Mouse (Mus musculus) embryo, embryonic 9.5 days (tissue): Measurements from ENCODE around the gene Dcst2.

ENCODE experiments used
- DNase-seq: peaks from one replicate; pipeline ENCODE4 v3.0.0-alpha.2; 2017; ENCODE audit errors: extremely low spot score

The Dcst2 gene

DNA sequence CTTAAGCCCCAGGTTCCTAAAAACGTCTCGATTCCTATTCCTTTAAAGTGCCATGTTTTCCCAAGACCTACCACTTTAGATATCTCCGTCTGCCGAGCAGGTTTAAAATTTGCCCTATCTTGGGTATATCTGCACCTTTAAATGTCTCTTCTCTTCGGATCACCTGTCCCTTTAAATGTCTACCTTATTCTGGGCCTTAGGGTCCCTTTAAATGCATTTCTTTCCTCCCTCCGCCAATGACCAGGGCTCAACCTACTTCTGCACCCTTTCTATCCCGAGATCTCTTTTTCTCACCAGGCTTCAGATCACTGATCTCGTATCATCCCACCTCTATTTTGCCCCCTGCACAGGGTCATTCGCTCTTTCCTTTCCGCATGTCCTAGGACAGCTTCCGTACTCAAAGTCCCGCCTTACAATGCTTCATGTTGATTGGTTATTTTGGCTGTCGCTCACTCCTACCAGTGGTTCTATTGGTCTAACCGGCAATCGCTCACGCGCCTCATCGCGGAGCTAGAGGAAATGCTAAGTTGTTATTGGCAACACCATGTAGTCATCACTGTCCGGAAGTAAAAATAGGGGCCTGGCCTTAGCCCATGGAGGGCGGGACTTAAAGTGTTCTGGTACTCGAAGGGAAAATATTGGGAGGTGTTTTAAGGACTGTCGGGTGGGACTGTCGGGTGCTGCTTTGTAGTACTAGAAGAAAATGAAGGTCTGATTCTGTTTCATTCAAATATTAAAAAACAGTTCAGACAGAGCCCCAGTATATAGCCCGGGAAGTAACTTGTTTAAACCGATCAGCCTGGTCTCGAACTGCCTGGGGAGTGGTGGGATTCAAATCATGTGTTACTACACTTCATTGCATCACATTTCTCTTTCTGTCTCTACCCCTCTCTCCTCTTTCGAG lies 50.0 kb downstream of the Dcst2 start, which contains the start of gene Flad1:
TSS of gene Flad1 (minus strand) at position 381 of the 904 bp plus-strand sequence.
- peak; percentile 100 for DNase-seq

DNA sequence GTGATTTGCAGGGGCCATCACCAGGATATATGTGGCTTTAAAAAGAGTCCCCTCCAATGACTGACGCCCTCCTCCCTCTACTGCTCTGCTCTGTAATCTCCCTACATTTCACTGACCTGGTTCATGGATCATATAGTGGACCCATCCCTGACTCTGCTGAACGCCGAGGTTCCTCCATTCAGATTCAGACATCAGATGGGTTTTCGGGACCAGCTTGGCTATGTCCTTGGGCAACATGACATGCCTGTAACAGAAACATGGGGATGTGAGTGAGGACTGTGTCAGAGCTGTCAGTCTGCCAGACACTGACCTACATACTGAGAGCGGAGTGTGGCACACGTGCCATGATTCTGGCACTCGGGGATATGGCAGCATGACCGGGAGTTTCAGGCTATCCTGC lies 54.4 kb downstream of the Dcst2 start:
- no peak for DNase-seq

DNA sequence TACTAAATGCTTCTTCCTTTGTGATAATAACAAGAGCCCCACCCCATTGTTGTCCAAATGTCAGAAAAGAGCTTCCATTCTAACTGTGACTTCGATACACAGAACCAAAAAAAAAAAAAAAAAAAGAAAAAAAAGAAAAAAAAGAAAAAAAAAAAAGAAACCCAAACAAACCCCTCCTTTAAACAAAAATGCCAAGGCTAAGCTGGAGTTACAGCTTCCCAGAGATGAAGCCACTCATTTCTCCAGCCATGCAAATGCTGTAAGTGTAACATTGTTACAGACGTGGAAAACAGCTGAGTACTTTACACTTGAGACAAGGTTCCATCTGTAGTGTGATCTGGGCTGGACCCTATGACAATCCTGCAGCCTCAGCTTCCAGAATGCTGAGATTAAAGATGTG lies 55.4 kb downstream of the Dcst2 start:
- DNase-seq = no peak

DNA sequence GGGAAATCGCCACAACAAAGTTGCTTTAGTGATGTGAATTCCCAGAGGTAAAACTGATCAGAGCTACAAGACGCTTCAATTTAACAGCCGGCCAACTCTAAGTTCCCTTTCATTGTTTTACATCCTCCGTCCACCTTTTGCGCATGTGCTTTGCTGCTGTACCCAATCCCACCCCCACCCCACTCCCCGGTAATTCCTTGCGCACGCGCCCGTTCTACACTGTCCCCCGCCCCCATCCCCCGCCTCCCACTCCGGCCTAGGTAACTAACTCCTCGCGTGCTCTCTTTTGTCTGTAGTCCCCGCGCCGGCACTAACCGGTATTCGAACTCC lies 56.0 kb downstream of the Dcst2 start:
- DNase-seq = no peak

DNA sequence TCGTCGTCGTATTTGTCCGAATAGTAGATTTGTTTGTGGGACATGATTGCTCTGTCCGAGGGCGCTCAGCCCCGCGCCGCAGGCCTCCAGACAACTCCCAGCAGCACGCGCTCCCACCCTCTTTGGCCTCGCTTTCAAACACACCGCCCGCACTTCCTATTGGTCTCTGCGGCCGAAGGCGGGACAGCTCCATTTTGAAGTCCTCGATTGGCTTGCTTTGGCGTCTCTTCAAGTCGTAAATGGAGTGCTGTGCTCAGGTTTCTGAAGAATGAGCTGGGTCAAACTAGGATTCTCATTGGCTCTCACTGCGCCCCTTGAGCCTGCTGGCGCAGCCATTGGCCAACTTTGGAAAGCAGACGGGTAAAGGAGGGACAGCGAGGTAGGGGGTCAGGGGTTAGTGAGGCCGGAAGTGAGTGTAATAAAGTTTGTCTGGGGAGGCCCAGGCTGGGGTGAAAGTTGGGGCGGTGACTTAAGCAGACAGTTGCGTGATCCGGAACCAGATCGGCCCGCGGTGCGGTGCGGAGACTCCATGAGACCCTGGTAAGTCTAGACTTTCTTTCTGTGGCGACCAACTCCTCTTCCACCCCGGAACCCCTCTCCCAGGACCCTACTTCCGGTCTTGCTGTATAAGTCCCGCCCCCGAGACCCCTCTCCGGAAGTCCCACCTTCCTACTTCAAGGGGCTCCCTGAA lies 56.5 kb downstream of the Dcst2 start, which contains the start of the genes Cks1b and Shc1:
TSS of gene Cks1b (minus strand) at position 214 of the 691 bp plus-strand sequence.
TSS of gene Shc1 (plus strand) at position 274 of the 691 bp plus-strand sequence.
- peak; percentile 97 for DNase-seq

DNA sequence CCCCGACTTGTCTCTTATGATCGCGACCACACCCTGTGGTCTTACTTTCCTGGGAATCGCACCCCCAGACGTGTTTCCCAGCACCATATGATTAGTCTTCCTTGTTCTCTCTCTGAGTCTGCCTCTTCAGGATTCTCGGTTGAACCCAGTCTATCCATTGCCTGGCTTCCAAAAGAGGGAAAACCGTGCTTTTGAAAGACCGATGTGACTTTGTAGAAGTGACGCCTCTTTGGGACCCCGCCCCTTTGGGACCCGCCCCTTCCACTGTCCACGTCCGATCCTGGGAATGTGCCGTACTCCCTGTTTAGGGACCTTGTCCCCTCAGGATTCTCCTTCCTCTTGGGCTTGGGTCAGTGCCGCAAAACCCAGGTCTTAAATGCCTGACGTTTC lies 57.1 kb downstream of the Dcst2 start:
- peak; percentile 88 for DNase-seq

DNA sequence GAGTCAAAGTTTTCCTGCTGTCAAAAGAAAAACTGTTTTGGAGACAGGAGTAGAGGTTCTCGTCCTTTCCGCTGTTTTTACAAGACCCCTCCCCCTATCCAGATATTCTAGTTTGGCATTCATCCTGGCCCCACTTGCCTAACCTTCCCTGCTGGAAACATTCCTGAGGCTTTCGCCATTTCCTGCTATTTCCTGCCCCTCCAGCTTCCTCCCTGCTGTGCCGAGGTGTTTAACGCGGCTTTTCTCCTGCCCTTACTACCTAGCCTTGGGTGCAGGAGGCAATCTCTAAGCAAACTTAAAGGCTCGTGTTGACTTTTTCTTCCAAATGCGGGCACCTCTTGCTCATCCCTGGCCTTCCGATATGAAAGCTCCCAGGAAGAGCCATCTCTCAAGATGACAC lies 57.8 kb downstream of the Dcst2 start:
- DNase-seq = peak; percentile 54

DNA sequence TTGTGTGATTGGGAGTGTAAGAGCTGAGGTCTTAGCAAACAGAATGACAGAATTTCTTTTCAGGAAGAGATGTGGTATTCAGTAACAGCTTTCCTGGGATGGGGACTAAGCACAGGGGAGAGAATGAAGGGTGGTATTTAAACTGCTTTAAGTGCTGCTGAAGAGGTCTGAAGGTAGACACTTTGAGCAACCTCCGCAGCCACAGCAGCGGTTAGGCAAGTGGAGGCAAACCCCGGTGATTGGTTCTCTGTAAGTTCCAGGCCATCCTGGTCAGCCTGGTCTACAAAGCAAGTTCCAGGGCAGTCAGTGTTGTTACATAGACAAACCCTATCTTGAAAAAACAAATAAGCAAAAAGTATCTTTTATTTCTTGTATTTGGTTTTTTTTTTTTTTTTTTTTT lies 58.2 kb downstream of the Dcst2 start:
- no peak for DNase-seq

DNA sequence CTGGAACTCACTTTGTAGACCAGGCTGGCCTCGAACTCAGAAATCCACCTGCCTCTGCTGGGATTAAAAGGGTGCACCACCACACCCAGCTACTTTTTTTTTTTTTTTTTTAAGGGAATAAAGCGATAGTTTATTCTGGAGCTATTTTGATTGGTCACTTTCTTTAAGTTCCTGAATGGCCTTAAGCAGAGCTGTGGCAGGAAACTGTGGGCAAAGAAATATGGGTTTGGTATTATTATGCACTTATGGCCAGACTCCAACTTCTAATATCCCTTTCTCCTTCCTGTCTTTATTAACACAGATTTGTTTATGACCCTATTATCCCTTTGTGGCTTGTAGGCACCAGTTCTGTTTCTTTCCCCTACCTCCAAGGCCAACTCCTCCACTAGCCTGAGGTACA lies 58.6 kb downstream of the Dcst2 start:
- no peak for DNase-seq

DNA sequence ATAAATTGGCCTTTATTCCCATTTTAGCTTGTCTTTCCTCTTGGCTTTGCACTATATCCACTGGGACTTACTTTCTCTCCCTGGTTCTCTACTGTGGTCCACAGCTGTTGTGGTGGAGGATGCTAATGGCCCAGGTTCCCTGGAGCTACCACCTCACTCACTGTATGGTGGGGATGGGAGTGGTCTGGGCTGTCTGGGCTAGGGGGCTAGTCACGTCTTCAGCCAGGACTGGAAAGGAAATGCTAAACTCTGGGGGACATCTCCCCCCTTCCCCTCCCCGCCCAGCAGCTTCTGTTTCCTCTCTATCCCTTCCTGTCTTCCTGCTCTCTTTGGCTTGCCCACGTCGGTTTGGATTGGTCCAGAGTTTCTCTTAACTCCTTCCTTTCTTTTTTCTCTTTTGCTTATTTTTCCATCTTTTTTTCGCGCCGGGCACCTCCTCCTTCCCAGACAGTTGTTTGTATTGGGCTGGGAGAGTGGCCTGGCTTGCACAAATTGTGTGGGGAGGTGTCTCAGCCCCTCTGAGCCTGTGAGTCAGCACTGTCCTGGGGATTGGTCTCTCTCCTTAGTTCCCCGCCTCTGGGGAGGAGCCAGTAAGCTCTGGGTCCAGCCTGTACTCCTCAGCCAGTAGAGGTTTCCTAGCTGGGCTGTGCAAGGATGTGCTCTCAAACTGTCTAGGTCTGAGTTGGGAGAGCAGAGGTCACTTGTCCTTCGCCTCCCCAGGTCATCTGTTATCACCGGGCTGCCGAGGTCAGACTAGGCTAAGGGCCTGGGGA lies 59.4 kb downstream of the Dcst2 start:
- DNase-seq = peak; percentile 80

DNA sequence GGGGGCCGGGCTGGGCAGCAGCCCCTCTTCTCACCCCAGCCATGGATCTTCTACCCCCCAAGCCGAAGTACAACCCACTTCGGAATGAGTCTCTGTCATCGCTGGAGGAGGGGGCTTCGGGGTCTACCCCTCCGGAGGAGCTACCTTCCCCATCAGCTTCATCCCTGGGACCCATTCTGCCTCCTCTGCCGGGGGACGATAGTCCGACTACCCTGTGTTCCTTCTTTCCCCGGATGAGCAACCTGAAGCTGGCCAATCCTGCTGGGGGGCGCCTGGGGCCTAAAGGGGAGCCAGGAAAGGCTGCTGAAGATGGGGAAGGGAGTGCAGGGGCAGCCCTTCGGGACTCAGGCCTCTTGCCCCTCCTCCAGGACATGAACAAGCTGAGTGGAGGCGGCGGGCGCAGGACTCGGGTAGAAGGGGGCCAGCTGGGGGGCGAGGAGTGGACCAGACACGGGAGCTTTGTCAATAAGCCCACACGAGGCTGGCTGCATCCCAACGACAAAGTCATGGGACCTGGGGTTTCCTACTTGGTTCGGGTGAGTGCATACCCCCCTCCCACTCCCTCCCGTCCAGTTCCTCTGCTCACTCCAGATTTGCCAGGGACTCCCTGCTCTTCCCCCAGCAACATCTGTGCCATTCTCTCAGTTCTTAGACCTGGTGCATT lies 60.2 kb downstream of the Dcst2 start:
- peak; percentile 34 for DNase-seq

DNA sequence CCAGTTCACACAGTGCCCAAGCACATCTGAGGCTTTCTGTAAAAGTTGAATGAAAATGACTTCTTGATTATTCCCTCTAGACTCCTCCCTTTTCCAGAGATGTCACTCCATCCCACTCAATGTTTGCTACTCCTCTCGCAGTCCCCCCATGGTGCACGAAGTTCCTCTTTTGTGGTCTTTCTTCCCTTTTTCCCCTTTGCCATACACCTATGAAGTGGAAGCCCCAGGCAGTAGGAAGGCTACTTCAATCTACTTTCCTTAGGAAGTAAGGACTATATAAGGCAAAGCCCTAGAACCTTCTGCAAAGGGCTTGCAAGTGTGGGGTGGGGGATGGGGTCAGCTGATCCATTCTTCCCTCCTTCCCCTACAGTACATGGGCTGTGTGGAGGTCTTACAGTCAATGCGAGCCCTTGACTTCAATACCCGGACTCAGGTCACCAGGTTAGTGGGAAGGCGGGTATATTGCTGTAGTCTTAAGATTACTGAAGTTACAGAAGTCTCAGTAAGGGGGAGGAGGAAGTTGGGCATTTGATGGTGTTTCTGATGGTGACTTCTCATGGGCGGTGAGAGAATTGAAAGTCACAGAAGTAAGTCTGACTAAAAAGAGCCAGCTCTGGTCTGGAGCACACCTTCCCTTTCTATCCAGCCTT lies 60.9 kb downstream of the Dcst2 start:
- no peak for DNase-seq

DNA sequence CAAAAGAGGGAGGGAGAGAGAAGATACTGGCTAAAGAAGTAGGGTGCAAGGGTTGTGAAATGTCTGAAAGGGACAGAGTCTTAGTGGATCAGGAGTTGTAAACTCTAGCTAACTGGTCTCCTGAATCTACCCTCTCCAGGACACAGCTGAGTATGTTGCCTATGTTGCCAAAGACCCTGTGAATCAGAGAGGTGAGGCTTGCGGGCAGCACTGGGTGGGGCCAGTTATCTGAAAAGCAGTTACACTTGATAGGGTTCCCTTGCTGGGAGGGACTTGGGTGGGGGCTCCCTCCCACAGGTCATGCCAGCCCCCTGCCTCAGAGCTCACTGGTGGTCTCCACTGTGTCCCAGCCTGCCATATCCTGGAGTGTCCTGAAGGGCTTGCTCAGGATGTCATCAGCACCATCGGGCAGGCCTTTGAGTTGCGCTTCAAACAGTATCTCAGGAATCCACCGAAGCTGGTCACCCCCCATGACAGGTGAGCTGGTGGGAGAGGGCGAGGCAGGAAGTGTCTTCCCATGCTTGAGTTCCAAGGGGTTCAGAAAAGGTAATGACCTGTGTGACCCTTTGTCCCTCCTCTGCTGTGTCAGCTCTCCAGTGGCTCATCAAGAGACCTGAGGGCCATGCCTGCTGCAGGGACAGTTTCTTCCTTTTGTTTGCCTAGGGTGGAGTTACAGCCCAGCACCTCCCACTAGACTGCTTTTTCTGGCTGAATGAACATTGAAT lies 62.8 kb downstream of the Dcst2 start:
- no peak for DNase-seq

DNA sequence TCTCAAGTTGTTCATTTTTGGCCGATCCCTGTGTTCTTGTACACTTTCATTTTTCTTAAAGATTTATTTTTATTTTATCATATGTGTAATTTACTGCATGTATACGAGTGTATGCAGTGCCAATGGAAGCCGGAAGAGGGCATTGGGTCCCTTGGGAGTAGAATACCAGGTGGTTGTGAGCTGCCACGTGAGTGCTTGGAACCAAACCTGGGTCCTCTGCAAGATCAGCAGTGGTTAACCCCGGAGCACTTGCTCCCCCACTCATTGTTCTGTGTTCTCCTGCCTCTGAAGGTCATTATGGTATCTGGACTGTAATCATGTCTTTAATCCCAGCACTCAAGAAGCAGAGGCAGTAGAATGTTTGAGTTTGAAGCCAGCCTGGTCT lies 63.4 kb downstream of the Dcst2 start:
- DNase-seq = no peak

DNA sequence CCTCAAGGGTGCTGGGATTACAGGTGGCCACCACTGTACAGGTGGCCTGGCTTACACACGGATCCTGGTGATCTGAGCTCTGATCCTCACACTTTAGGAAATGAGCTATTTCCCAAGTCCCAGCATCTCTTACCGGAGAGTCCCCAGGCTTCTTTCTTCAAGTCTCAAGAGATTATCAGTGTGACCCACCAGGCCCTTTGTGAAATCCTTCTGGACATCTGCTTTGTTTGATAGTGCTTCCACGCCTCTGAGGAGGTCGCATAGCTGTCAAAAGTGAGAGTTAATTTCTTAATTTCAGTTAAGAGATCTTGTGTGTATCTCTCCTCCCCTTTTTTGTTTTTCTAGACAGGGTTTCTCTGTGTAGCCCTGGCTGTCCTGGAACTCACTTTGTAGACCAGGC lies 64.1 kb downstream of the Dcst2 start:
- DNase-seq = no peak
